Mouse (Mus musculus) CH12.LX (cell line): ENCODE measurements around the gene Gucy1b2.

ENCODE experiments used
- CTCF ChIP-seq, 2 experiments: IDR thresholded peaks in 1 of 2; conservative IDR thresholded peaks in 1 of 2; 2 replicates each; pipeline ENCODE4 v1.5.1; 2011 to 2012; ENCODE audit warnings: low read depth in 2 of 2, low read length in 2 of 2, improper control_type of control experiment in 1 of 2, inconsistent platforms in 1 of 2, mild to moderate bottlenecking in 1 of 2, moderate library complexity in 1 of 2
- MAZ ChIP-seq: IDR thresholded peaks from 2 replicates; pipeline ENCODE4 v1.6.1; 2012; ENCODE audit warnings: low read depth, mild to moderate bottlenecking, inconsistent platforms, low read length, improper control_type of control experiment, moderate library complexity
- MYC ChIP-seq: IDR thresholded peaks from 2 replicates; pipeline ENCODE4 v1.6.1; 2011; ENCODE audit warnings: low read depth, mild to moderate bottlenecking, improper control_type of control experiment, low read length
- NELFE ChIP-seq: IDR thresholded peaks from 2 replicates; pipeline ENCODE4 v1.6.1; 2011; ENCODE audit warnings: low read depth, low read length, improper control_type of control experiment
- POLR2A ChIP-seq: IDR thresholded peaks from 2 replicates; pipeline ENCODE4 v1.6.1; 2011; ENCODE audit warnings: low read depth, mild to moderate bottlenecking, improper control_type of control experiment, low read length
- TBP ChIP-seq: conservative IDR thresholded peaks from 2 replicates; pipeline ENCODE4 v1.6.1; 2011; ENCODE audit warnings: low read depth, low read length, improper control_type of control experiment
- UBTF ChIP-seq: IDR thresholded peaks from 2 replicates; pipeline ENCODE4 v1.6.1; 2012; ENCODE audit warnings: low read depth, mild to moderate bottlenecking, inconsistent platforms, low read length, improper control_type of control experiment, moderate library complexity
- USF1 ChIP-seq: IDR thresholded peaks from 2 replicates; pipeline ENCODE4 v1.6.1; 2014; ENCODE audit warnings: low read depth, mild to moderate bottlenecking, inconsistent platforms, low read length, improper control_type of control experiment
- ZC3H11A ChIP-seq: IDR thresholded peaks from 2 replicates; pipeline ENCODE4 v1.6.1; 2012; ENCODE audit warnings: low read depth, mild to moderate bottlenecking, inconsistent platforms, low read length, improper control_type of control experiment

- TF ChIP-seq MAZ = no peak
- TF ChIP-seq USF1 = no peak
- no peak for TF ChIP-seq CTCF (conservative IDR thresholded peaks at IDR 0.05 in 1 of 2, IDR thresholded peaks at IDR 0.05 in 1 of 2; ENCODE audit: low read depth in 2 of 2, low read length in 2 of 2)
- no peak for TF ChIP-seq TBP
- no peak for TF ChIP-seq ZC3H11A
- no peak for TF ChIP-seq NELFE
- TF ChIP-seq UBTF = no peak
- TF ChIP-seq MYC = no peak
- no peak for TF ChIP-seq POLR2A
These were observed 12.1 kb upstream of the Gucy1b2 start for GRCm38 (mm10) chr14:62468119-62468752.
